Mouse (Mus musculus) NIH3T3 (cell line): ENCODE measurements around the gene Ust.

Experiments used
- DNase-seq: peaks from one replicate; pipeline ENCODE4 v3.0.0-alpha.2; 2012; ENCODE audit warnings: low read depth

Gene Ust

GRCm38 (mm10) chr10:8216946-8217345 lies 301.7 kb downstream of the Ust start:
- DNase-seq, result no peak

- no peak for DNase-seq
Observed at GRCm38 (mm10) chr10:8215181-8215580, 303.4 kb downstream of the Ust start.

DNA sequence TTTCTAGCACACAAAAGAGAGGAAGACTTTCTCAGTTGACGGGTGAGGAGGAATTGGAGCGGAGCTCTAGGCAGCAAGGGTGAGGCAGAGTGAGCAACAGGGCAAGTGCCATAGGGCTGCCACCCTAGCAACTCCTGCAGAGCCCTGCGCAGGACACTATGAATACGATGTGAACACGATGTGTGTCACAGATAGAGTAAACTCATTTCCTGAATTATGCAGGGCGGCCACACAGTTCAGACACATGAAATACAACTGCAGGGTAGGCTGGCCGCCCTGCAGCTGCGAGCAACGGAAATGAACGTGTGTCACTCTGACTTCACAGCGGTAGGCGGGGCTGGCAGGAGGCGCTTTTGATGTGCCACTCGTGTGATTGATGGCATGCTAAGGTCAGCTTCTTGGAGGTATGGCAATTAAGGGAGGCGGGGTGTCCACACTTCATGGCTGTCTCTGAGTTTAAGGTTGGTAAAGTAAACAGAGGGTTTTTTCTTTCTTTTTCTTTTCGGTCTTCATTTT lies 304.7 kb downstream of the Ust start:
- DNase-seq, result no peak

- no peak for DNase-seq
Observed at GRCm38 (mm10) chr10:8213266-8213905, 305.2 kb downstream of the Ust start.

DNA sequence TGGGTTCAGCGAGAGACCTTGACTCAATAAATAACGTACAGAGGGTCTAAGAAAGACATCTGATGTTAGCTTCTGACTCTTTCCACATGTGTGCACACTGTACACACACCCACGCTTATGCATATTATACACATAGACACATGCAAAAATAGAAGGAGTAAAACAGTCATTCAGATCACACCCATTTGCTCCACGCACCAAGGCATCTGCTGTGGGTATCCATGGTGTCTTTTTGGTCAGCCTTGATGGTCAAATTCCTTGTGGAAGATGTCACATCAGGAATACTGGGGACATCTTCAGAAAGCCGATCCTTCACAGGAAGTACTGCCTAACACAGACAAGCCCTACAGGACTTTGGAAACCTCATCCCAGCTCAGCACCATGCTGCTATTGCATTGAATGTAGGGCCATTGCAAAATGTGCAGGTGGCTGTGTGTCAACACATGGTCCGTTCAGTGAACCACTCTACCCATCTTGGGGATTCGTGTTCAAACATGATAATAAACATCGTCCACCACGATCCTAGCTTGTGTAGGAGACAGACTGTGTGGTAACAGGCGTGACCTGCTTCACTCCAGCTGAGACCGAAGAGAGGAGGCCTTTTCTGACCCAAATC lies 305.9 kb downstream of the Ust start:
- no peak for DNase-seq

DNA sequence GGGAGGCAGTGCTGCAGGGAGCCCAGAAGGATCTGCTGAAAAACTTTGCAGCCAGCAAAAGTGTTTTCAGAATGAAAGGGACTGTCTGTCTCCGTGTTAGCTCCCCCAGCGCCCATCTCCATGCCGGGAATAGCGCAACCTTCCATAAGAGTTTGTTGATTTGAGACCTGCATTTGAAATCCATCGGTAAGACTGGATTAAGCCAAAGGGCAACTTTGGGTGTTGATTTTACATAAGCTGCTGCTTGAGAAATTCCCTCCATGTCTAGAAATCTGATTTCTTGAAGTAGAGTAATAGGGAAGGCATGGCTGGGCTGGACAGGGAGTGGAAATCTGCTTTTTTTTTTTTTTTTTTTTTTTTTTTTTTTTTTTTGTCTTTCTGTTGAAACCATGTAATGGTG lies 306.9 kb downstream of the Ust start:
- no peak for DNase-seq

- DNase-seq, result no peak
Observed at GRCm38 (mm10) chr10:8210366-8210765, 308.3 kb downstream of the Ust start.

- no peak for DNase-seq
Observed at GRCm38 (mm10) chr10:8207358-8207757, 311.3 kb downstream of the Ust start.

DNA sequence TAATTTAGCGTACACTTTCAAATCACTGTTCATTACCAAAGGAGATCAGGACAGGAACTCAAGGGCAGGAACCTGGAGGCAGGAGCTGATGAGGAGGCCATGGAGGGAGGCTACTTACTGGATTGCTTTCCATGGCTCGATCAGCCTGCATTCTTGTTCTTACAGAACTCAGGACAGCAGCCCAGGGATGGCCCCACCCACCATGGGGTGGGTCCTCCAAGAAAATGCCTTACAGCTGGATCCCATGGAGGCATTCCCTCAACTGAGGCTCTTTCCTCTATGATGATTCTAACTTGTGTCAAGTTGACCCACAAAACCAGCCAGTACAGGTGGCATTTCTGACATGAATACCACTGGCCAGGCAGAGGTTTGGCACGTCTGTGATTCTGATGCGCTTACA lies 314.9 kb downstream of the Ust start:
- peak; percentile 20 for DNase-seq

DNA sequence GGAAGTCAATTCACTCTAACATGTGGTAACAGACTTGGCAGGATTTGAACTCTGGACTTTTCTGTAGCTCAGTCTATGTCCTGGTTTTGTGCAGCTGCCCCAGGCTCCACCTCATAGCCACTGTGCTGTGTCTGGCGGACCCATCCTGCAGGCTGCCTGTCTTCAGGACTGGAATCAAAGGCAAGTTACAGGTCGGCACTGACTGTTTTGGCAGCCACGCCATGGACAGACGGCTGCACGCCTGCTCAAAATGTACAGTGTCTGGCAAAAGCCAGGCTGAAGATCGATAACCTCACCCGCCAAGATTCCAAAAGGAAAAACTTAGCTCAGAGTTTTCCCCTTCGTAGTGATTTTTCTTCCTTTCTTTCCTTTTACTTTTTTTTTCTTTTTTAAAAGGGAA lies 318.8 kb downstream of the Ust start:
- no peak for DNase-seq

DNA sequence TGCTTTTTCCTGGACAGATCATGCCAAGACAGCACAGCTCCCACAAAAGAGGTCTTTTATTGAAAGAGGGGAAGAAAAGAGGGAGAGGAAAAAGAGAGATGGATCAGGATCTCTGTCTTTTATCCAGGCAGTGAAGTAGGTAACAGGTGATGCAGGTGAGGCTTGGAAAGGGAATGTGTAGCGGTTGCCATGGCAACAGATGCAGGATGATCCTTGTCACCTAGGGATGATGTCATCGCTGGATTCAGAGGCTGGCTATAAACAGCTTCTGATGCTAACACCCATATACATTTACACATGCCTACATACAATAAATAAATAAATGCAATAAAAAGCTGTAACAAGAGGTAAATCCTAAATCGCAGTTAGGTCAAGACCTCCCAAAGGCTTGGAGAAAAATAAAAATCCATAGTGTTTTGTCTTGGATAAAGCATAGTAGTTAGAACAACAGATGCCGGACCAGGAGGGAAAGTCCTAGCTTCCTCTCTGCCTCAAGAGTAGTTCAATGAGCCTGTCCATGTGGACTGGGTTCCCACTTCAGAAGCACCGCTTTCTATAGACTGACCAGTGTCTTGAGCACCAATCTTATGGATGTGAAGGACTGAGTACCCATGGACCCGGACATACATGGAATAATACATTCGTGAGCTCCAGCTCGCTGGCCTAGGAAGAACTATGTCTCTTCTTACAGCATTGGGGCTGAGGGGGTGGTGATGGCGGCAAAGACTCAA lies 319.4 kb downstream of the Ust start:
- no peak for DNase-seq

GRCm38 (mm10) chr10:8197661-8198060 lies 321.0 kb downstream of the Ust start:
- peak; percentile 36 for DNase-seq

DNA sequence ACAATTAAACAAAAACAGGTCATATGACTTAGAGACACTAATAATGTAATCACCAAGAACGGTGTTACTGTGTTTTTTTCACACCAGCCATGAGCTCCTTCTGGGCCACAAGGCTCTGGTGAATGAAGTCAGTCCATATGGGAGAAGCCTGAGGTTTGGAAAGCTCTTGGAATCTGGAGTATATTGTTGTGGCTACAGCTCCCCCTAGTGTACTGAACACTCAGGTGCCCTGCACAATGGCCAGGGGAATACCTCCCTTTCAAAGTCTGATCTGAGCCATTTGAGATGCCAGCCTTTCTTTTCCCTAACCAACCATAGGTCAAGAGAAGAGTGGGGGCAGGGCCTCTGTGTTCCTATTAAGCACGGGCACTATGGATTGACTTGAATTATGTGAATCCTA lies 322.3 kb downstream of the Ust start:
- peak; percentile 89 for DNase-seq

DNA sequence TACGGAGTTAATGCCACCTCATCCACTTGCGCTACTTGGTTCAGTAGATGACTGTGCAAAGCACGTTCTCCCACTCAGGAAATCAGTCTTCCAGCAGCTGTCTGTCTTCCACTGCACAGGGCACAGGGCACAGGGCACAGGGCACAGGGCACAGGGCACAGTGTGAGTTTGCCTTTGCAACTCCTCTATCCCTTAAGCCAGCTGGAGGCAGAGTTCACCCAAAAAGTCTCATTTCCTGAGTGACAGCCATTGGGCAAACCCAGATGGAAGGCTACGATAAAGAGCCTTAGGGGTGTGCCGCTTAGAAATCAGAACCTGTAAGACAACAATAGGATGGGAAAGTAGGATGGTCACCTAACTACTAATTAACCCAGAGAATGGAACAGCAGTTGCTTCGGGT lies 322.9 kb downstream of the Ust start:
- DNase-seq, result no peak

DNA sequence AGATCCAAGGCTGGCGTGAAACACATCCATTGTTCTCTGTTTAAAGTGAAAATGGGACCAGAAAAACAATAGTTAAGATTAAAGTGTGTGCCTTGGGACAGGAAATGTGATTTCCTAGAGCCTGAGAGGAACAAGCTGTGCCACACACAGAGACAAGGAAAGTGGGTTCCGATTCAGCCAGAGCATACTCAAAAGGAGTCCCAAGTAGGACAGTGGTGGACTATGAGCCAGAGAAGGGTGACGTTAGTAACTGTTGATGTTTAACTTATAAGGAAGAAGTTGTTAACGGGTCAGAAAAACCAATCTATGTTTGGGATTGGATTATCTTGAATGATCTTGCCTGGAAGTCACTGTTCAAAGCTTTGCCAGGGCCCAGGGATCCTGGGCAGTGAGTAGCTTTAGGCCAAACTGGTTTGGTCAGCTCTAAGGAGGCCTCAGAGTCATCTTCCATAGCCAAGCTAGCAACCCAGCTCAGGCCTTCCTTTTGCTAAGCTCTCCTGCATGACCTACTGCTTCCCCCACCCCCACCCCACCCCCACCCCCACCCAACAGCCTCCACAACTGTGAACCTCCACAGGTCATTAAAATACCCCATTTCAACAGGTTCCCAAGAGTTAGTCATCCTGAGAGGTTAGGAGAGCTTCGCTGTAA lies 329.2 kb downstream of the Ust start:
- no peak for DNase-seq

GRCm38 (mm10) chr10:8185586-8185985 lies 333.0 kb downstream of the Ust start:
- no peak for DNase-seq

DNA sequence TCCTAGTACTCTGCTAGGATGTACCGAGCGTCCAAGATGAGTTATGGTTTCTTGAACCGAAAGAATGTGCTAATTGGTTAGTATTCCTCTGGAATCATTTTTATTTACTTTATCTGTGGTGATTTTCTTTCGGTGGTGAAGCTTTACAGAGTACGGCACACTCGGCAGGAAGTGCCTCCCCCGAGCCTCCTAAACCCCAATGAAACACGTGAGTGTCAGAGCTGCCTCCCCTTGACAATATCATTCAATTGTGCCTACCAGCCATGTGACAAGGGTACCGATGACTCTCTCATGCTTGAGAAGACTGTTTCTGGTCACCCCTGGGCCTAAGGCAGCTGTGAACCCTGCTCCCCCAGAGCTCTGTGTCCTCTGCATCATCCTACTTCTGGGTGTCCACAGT lies 333.9 kb downstream of the Ust start:
- no peak for DNase-seq

- DNase-seq, result no peak
Observed at GRCm38 (mm10) chr10:8183171-8183570, 335.5 kb downstream of the Ust start.

DNA sequence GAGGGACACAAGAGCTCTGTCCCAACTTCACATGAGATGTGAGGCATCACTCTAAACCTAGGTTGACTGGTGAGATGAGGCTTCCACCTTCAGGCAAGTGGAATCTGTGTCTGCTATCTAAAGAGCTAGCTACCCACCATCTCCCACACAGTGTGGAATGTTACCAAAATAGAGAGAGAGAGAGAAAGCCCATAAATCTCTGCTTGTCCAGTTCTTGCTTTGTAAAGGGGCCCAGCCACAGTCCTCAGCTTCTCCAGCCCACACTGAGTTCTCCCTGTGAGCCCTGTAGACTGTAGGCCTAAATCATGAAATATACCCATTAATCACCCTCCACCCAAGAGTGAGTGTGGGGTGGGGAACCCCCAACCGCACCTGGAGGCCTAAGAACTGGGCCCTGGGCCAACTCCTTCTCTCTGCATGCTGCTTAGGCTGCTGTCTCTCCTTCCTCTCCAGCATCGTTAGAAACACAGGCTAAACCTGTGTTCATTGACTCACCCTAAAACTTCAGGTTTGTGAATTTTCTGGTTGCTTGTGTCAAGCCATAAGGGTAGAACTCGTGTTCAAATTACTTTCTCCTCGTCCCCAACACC lies 336.9 kb downstream of the Ust start:
- DNase-seq, result no peak

DNA sequence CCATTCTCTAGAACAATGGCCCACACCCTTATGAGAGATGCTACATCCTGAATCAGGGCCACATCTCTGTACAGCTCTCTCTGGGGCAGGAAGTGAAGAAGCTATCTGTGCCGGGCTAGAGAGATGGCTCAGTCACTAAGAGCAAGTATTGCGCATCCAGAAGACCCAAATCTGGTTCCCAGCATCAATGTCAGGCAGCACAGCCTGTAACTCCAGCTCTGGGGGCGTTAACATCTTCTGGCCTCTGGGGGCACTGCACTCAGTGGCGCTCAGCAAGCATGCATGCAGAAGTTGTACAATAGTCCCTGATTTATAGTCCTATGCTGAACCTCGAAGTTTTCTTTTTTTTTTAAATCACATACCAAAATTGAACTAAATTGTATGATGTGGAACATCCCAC lies 341.0 kb downstream of the Ust start:
- no peak for DNase-seq

DNA sequence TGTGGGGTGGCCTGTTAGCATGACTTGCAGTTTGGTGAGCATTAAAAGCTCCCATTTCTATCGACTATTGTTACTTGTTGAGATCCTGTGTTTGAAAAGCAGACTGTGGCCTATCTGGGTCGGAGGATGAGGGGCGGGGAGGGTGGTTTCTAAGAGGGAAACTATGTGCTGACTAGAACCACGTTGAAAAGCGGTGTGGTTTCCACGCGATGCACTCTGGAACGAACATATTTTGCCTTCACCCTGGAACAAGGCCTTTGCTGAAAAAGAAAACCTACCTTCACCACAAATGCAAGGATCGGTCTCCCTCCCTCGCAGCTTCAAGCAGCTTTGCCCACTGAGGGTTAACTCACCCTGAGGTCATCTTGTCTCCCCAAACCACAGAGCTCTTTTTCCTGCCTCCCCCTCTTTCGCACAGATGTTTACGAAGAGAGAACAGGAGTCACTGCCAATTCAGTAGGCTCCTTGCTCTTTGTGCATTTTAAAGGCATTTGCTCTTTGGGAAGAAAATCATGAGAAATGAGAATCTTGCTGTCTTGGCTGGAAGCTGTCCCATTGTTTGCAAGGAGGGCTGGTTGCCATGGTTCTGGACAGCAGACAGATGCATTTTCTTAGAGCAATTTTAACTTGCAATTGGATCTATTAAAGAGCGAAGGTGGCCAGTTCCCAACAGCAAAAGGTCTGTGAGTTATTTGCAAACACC lies 342.1 kb downstream of the Ust start:
- DNase-seq, result peak; percentile 56

- no peak for DNase-seq
Observed at GRCm38 (mm10) chr10:8176008-8176350, 342.6 kb downstream of the Ust start.
